Mouse (Mus musculus): ENCODE measurements around the gene Loxl4. TPM values are rescaled to one million over a fixed set of nuclear protein-coding genes. Genes with fewer than 3 reads are reported as not detected.

The Loxl4 gene
- polyA plus RNA-seq, 1 experiment from 2014 or later = 0.29 TPM

GRCm38 (mm10) chr19:42583677-42584076 is 28.9 kb downstream of the Loxl4 start:
- H3K9me3 ChIP-seq (replicated peaks; ENCODE audit: control insufficient read depth, low read length) = no peaks in the 10 kb centered on the region
- no peak overlapping the region for H3K4me2 ChIP-seq (ENCODE audit: low read depth, low read length)
- H3K4me1 ChIP-seq (ENCODE audit: control insufficient read depth, insufficient read depth, low read length) = peaks cover 9% of the 10 kb centered on the region
- ATAC-seq (replicated peaks; ENCODE audit: extremely low read depth, insufficient read depth, low FRiP score) = no peak
- peaks cover 11% of the 10 kb centered on the region for H3K36me3 ChIP-seq (ENCODE audit: control insufficient read depth, insufficient read depth)
- H3K27ac ChIP-seq (ENCODE audit: low read length) = no peak overlapping the region
- H3K4me3 ChIP-seq (ENCODE audit: low read length) = no peak overlapping the region
- H3K9ac ChIP-seq (ENCODE audit: low read length) = no peak overlapping the region
- no peaks in the 10 kb centered on the region for H3K27me3 ChIP-seq (ENCODE audit: control insufficient read depth, insufficient read depth, low read length)
- WGBS = 87% methylated on average over 5 of the region's 5 CpGs

- ATAC-seq (replicated peaks; ENCODE audit: extremely low read depth, insufficient read depth, low FRiP score) = no peak
- Histone ChIP-seq H3K4me1 (ENCODE audit: control insufficient read depth, insufficient read depth, low read length) (peaks cover 4% of the 10 kb centered on the region), H3K27ac (ENCODE audit: low read length) (no peak overlapping the region), H3K36me3 (ENCODE audit: control insufficient read depth, insufficient read depth) (peaks cover 11% of the 10 kb centered on the region), H3K27me3 (ENCODE audit: control insufficient read depth, insufficient read depth, low read length) (no peaks in the 10 kb centered on the region), H3K9me3 (replicated peaks; ENCODE audit: control insufficient read depth, low read length) (no peaks in the 10 kb centered on the region), H3K4me3 (ENCODE audit: low read length) (no peak overlapping the region), H3K9ac (ENCODE audit: low read length) (no peak overlapping the region), H3K4me2 (ENCODE audit: low read depth, low read length) (no peak overlapping the region)
- WGBS = 93% methylated on average over 13 of the region's 13 CpGs
Observed at GRCm38 (mm10) chr19:42582811-42583370, 29.7 kb downstream of the Loxl4 start.

- Histone ChIP-seq H3K4me3 (ENCODE audit: low read length) (no peak overlapping the region), H3K9me3 (replicated peaks; ENCODE audit: control insufficient read depth, low read length) (no peaks in the 10 kb centered on the region), H3K4me2 (ENCODE audit: low read depth, low read length) (no peak overlapping the region), H3K36me3 (ENCODE audit: control insufficient read depth, insufficient read depth) (peaks cover 11% of the 10 kb centered on the region), H3K9ac (ENCODE audit: low read length) (no peak overlapping the region), H3K4me1 (ENCODE audit: control insufficient read depth, insufficient read depth, low read length) (no peaks in the 10 kb centered on the region), H3K27me3 (ENCODE audit: control insufficient read depth, insufficient read depth, low read length) (no peaks in the 10 kb centered on the region), H3K27ac (ENCODE audit: low read length) (no peak overlapping the region)
- WGBS = 30% methylated on average over 4 of the region's 4 CpGs
- ATAC-seq (replicated peaks; ENCODE audit: extremely low read depth, insufficient read depth, low FRiP score) = no peak
Observed at GRCm38 (mm10) chr19:42580701-42581100, 31.9 kb downstream of the Loxl4 start.

GRCm38 (mm10) chr19:42578631-42579030 is 34.0 kb downstream of the Loxl4 start:
- WGBS = 85% methylated on average over 4 of the region's 4 CpGs
- Histone ChIP-seq H3K36me3 (ENCODE audit: control insufficient read depth, insufficient read depth) (peaks cover 10% of the 10 kb centered on the region), H3K27me3 (ENCODE audit: control insufficient read depth, insufficient read depth, low read length) (no peaks in the 10 kb centered on the region), H3K4me1 (ENCODE audit: control insufficient read depth, insufficient read depth, low read length) (no peaks in the 10 kb centered on the region), H3K9ac (ENCODE audit: low read length) (no peak overlapping the region), H3K27ac (ENCODE audit: low read length) (no peak overlapping the region), H3K4me2 (ENCODE audit: low read depth, low read length) (no peak overlapping the region), H3K4me3 (ENCODE audit: low read length) (no peak overlapping the region), H3K9me3 (replicated peaks; ENCODE audit: control insufficient read depth, low read length) (no peaks in the 10 kb centered on the region)
- ATAC-seq (replicated peaks; ENCODE audit: extremely low read depth, insufficient read depth, low FRiP score) = no peak

GRCm38 (mm10) chr19:42576856-42577255 is 35.8 kb downstream of the Loxl4 start:
- no peak overlapping the region for H3K4me3 ChIP-seq (ENCODE audit: low read length)
- H3K9ac ChIP-seq (ENCODE audit: low read length) = no peak overlapping the region
- no peak for ATAC-seq (replicated peaks; ENCODE audit: extremely low read depth, insufficient read depth, low FRiP score)
- H3K4me1 ChIP-seq (ENCODE audit: control insufficient read depth, insufficient read depth, low read length) = no peaks in the 10 kb centered on the region
- H3K27ac ChIP-seq (ENCODE audit: low read length) = no peak overlapping the region
- no peaks in the 10 kb centered on the region; the same call in 1 of the 2 replicates for H3K36me3 ChIP-seq (ENCODE audit: control insufficient read depth, insufficient read depth)
- H3K4me2 ChIP-seq (ENCODE audit: low read depth, low read length) = no peak overlapping the region
- no peaks in the 10 kb centered on the region for H3K27me3 ChIP-seq (ENCODE audit: control insufficient read depth, insufficient read depth, low read length)
- H3K9me3 ChIP-seq (replicated peaks; ENCODE audit: control insufficient read depth, low read length) = no peaks in the 10 kb centered on the region
- 89% methylated on average over 1 of the region's 1 CpGs for WGBS

GRCm38 (mm10) chr19:42575317-42575716 is 37.3 kb downstream of the Loxl4 start:
- Histone ChIP-seq H3K4me3 (ENCODE audit: low read length) (no peak overlapping the region), H3K9me3 (replicated peaks; ENCODE audit: control insufficient read depth, low read length) (no peaks in the 10 kb centered on the region), H3K4me2 (ENCODE audit: low read depth, low read length) (no peak overlapping the region), H3K36me3 (ENCODE audit: control insufficient read depth, insufficient read depth) (no peaks in the 10 kb centered on the region), H3K27me3 (ENCODE audit: control insufficient read depth, insufficient read depth, low read length) (no peaks in the 10 kb centered on the region), H3K4me1 (ENCODE audit: control insufficient read depth, insufficient read depth, low read length) (no peaks in the 10 kb centered on the region), H3K27ac (ENCODE audit: low read length) (no peak overlapping the region), H3K9ac (ENCODE audit: low read length) (no peak overlapping the region)
- ATAC-seq (replicated peaks; ENCODE audit: extremely low read depth, insufficient read depth, low FRiP score) = no peak
- 78% methylated on average over 2 of the region's 2 CpGs for WGBS

GRCm38 (mm10) chr19:42571291-42571690 is 41.3 kb downstream of the Loxl4 start:
- Histone ChIP-seq H3K27ac (ENCODE audit: low read length) (no peak overlapping the region), H3K4me2 (ENCODE audit: low read depth, low read length) (no peak overlapping the region), H3K9ac (ENCODE audit: low read length) (no peak overlapping the region), H3K27me3 (ENCODE audit: control insufficient read depth, insufficient read depth, low read length) (no peaks in the 10 kb centered on the region), H3K9me3 (replicated peaks; ENCODE audit: control insufficient read depth, low read length) (no peaks in the 10 kb centered on the region), H3K4me1 (ENCODE audit: control insufficient read depth, insufficient read depth, low read length) (no peaks in the 10 kb centered on the region), H3K36me3 (ENCODE audit: control insufficient read depth, insufficient read depth) (no peaks in the 10 kb centered on the region), H3K4me3 (ENCODE audit: low read length) (no peak overlapping the region)
- 74% methylated on average over 4 of the region's 4 CpGs for WGBS
- ATAC-seq (replicated peaks; ENCODE audit: extremely low read depth, insufficient read depth, low FRiP score) = no peak

- Histone ChIP-seq H3K27me3 (ENCODE audit: control insufficient read depth, insufficient read depth, low read length) (no peaks in the 10 kb centered on the region), H3K4me1 (ENCODE audit: control insufficient read depth, insufficient read depth, low read length) (no peaks in the 10 kb centered on the region), H3K27ac (ENCODE audit: low read length) (no peak overlapping the region), H3K36me3 (ENCODE audit: control insufficient read depth, insufficient read depth) (peaks cover 2% of the 10 kb centered on the region; the same call in 1 of the 2 replicates), H3K4me3 (ENCODE audit: low read length) (no peak overlapping the region), H3K9ac (ENCODE audit: low read length) (no peak overlapping the region), H3K9me3 (replicated peaks; ENCODE audit: control insufficient read depth, low read length) (no peaks in the 10 kb centered on the region), H3K4me2 (ENCODE audit: low read depth, low read length) (no peak overlapping the region)
- WGBS = 77% methylated on average over 2 of the region's 2 CpGs
- no peak for ATAC-seq (replicated peaks; ENCODE audit: extremely low read depth, insufficient read depth, low FRiP score)
Observed at GRCm38 (mm10) chr19:42569076-42569475, 43.5 kb downstream of the Loxl4 start.

GRCm38 (mm10) chr19:42567020-42567419 is 45.6 kb downstream of the Loxl4 start:
- H3K4me3 ChIP-seq (ENCODE audit: low read length) = no peak overlapping the region
- ATAC-seq (replicated peaks; ENCODE audit: extremely low read depth, insufficient read depth, low FRiP score) = no peak
- no peak overlapping the region for H3K4me2 ChIP-seq (ENCODE audit: low read depth, low read length)
- no peak overlapping the region for H3K9ac ChIP-seq (ENCODE audit: low read length)
- no peaks in the 10 kb centered on the region for H3K9me3 ChIP-seq (replicated peaks; ENCODE audit: control insufficient read depth, low read length)
- peaks cover 13% of the 10 kb centered on the region for H3K36me3 ChIP-seq (ENCODE audit: control insufficient read depth, insufficient read depth)
- no peak overlapping the region for H3K27ac ChIP-seq (ENCODE audit: low read length)
- no peaks in the 10 kb centered on the region; the same call in 1 of the 2 replicates for H3K4me1 ChIP-seq (ENCODE audit: control insufficient read depth, insufficient read depth, low read length)
- no peaks in the 10 kb centered on the region for H3K27me3 ChIP-seq (ENCODE audit: control insufficient read depth, insufficient read depth, low read length)

All from heart, embryonic 16.5 days (tissue).